Mouse (Mus musculus): ENCODE data around the gene Stoml3. TPM values are rescaled to one million over a fixed set of nuclear protein-coding genes. Genes with fewer than 3 reads are reported as not detected.

The Stoml3 gene
- polyA plus RNA-seq, 1 experiment from 2014 or later, result not detected

DNA sequence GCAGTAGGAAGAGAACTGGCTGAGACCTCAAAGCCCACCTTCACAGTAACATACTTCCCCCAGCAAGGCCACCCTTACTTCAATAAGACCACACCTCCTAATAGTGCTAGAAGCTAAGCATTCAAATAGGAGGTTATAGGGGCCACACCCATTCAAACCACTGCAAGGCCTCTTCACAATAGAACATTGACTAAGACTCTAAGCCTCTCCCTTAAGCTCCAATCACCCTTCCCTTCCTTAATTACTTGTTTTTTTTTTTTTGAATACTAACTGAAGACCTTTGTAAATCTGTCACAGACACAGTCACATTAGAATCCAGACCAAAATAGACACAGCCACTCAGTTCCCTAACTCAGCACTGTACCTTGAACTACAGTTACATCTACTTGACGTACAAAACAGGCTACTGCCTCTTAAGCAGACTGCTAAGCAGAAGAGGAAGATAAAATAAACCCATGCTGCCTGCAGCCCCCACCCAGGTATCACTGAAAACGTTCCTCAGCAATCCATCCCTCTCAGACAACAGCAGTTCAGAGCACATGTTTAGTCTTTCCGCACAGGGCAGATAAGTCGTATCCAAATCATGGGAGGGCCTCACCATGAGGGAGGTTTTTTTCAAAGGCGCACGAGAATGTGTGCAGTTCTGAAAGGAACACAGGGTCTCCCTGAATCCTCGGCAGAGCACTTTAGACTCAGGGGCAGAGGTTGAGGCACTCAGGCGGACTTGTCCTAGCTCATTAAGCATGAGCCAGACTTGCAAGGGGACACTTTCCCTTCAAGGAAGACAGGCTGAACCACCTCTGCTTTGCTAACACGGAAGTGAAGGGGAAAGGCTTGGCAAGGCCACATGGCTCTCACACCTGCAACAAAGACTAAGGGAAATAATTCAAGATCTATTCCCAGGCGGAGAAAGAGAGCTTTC, 66.8 kb downstream of the Stoml3 start:
- Histone ChIP-seq H3K36me3 (replicated peaks) (no peaks in the 10 kb centered on the region), H3K4me3 (replicated peaks) (no peak overlapping the region), H3K9me3 (no peaks in the 10 kb centered on the region), H3K27me3 (no peaks in the 10 kb centered on the region), H3K4me1 (peaks cover 5% of the 10 kb centered on the region; the same call in 1 of the 2 replicates), H3K4me2 (no peak overlapping the region), H3K27ac (no peak overlapping the region), H3K9ac (no peak overlapping the region)
- ATAC-seq (ENCODE audit: low FRiP score), result no peak
- WGBS, result 41% methylated on average over 10 of the region's 10 CpGs

DNA sequence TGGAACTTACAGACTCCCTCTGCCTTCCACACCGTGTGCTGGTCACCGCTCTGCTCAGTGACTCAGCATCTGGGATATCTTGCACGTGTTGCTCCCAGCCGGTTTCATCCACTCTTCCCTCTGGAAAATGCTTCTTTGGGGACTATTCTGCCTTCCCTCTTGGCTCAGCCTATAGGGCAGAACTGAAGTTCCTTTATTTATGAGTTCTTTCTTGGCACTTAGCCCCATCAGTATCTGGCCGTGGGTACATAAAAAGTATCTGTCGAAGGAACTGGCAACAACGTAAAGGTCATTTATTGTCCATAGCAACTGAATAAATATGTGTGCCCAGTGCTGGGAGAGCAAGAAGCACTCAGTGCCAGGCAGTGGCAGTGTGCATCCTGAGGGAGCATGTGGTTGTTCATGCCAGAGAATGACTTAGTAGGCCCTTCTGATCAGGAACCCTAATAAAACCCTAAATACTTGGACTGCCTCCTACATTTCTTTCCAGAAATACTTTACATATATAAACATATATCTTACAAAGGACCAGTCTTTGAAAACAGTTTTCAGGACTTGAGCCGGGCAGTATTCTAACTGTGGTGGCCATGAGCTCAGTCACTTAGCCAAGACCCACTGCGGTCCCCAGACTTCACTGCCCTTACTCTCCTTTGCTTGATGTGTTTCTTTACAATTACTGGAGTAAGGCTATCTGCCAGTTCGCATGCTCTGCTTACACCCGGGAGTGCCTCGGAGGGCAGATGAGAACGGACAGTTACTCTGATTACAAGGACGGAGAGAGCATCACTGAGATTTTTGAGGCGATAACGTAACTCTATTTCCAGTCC, 69.1 kb downstream of the Stoml3 start:
- no peaks in the 10 kb centered on the region for H3K9me3 ChIP-seq
- no peak for ATAC-seq (ENCODE audit: low FRiP score)
- H3K27ac ChIP-seq, result no peak overlapping the region
- 89% methylated on average over 16 of the region's 16 CpGs for WGBS
- H3K27me3 ChIP-seq, result no peaks in the 10 kb centered on the region
- no peak overlapping the region for H3K4me3 ChIP-seq (replicated peaks)
- H3K4me1 ChIP-seq, result peaks cover 16% of the 10 kb centered on the region
- no peaks in the 10 kb centered on the region for H3K36me3 ChIP-seq (replicated peaks)
- no peak overlapping the region for H3K9ac ChIP-seq
- no peak overlapping the region for H3K4me2 ChIP-seq

Other genes starting within 250 kb of the Stoml3 start
- gene Nhlrc3, start 25.3 kb upstream of the Stoml3 start, polyA plus RNA-seq (2016; fragmentation: Nextera tagmentation; extraction: Ambion mirVana), result 13.3 and 13.8 TPM in 2 replicates
- gene Proser1, start 25.0 kb upstream of the Stoml3 start, polyA plus RNA-seq (2016; fragmentation: Nextera tagmentation; extraction: Ambion mirVana), result 29.4 and 31.2 TPM in 2 replicates
- gene Frem2, start 168.7 kb downstream of the Stoml3 start, polyA plus RNA-seq (2016; fragmentation: Nextera tagmentation; extraction: Ambion mirVana), result 1.9 and 2.1 TPM in 2 replicates

All from forebrain, embryonic 12.5 days (tissue).